Mouse (Mus musculus) mouse embryonic stem cell (cell line): ENCODE measurements around the gene Yif1b.
"Not testable (repeated sequence)": the region's sequence is repeated elsewhere in the genome, so short reads cannot be mapped to it uniquely, and the experiment has no call there.

Experiments
- in situ Hi-C, 2 experiments: fragments of 300-500 bp; cut with MboI; formaldehyde crosslinking; loops; 1 replicate in 1 of 2; 3 replicates in 1 of 2; pipeline ENCODE4 v1.14.3; 2019 to 2020; ENCODE audit warnings: low sequenced_read_pairs in 2 of 2, low pct_unique_long_range_greater_than_20kb in 1 of 2, mixed read lengths in 1 of 2; ENCODE audit not compliant: unreplicated experiment in 1 of 2

Yif1b gene

GRCm38 (mm10) chr7:29238019-29238967 is at the start of gene Yif1b:
TSS of gene Yif1b (plus strand) at chr7:29238329.
- in situ Hi-C loops = no loop called here

- in situ Hi-C loops = not testable (repeated sequence)
Measured at GRCm38 (mm10) chr7:29194230-29194629, 43.9 kb upstream of the Yif1b start.

GRCm38 (mm10) chr7:29202577-29202976 is 35.6 kb upstream of the Yif1b start:
- in situ Hi-C loops = loop anchor here in 1 of 2 experiments (5.0 kb wide), 1 partner anchor 515 kb away; no protein-coding TSS in a partner anchor

- in situ Hi-C loops = not testable (repeated sequence)
Measured at GRCm38 (mm10) chr7:29211013-29211412, 27.1 kb upstream of the Yif1b start.

- in situ Hi-C loops = no loop called here
Measured at GRCm38 (mm10) chr7:29211415-29212198, 26.5 kb upstream of the Yif1b start.

- in situ Hi-C loops = no loop called here
Measured at GRCm38 (mm10) chr7:29212199-29212765, 25.8 kb upstream of the Yif1b start.

GRCm38 (mm10) chr7:29212775-29213560 is 25.2 kb upstream of the Yif1b start:
- in situ Hi-C loops = not testable (repeated sequence)

- in situ Hi-C loops = no loop called here
Measured at GRCm38 (mm10) chr7:29213675-29214082, 24.4 kb upstream of the Yif1b start, which contains the start of gene Catsperg1. TSS of gene Catsperg1 (minus strand) at chr7:29214035.

- in situ Hi-C loops = no loop called here
Measured at GRCm38 (mm10) chr7:29214236-29214635, 23.9 kb upstream of the Yif1b start.

GRCm38 (mm10) chr7:29214846-29215245 is 23.3 kb upstream of the Yif1b start:
- in situ Hi-C loops = no loop called here

- in situ Hi-C loops = no loop called here
Measured at GRCm38 (mm10) chr7:29224756-29225394, 13.3 kb upstream of the Yif1b start.

GRCm38 (mm10) chr7:29225520-29225919 is 12.6 kb upstream of the Yif1b start:
- in situ Hi-C loops = no loop called here

GRCm38 (mm10) chr7:29228202-29228601 is 9.9 kb upstream of the Yif1b start:
- in situ Hi-C loops = no loop called here

GRCm38 (mm10) chr7:29230560-29230959 is 7.6 kb upstream of the Yif1b start:
- in situ Hi-C loops = no loop called here

GRCm38 (mm10) chr7:29231517-29231916 is 6.6 kb upstream of the Yif1b start:
- in situ Hi-C loops = no loop called here

GRCm38 (mm10) chr7:29232247-29233013 is 5.7 kb upstream of the Yif1b start, which contains the start of gene Kcnk6:
TSS of gene Kcnk6 (minus strand) at chr7:29232515.
- in situ Hi-C loops = no loop called here

- in situ Hi-C loops = no loop called here
Measured at GRCm38 (mm10) chr7:29233745-29234144, 4.4 kb upstream of the Yif1b start.
